Mouse (Mus musculus) liver, adult (tissue): Measurements from ENCODE around the gene Aox3.

Experiments
- GATA4 ChIP-seq: IDR thresholded peaks from 2 replicates; pipeline ENCODE4 v1.6.1; 2014; ENCODE audit warnings: mild to moderate bottlenecking, low read length; ENCODE audit not compliant: insufficient replicate concordance

The Aox3 gene

DNA sequence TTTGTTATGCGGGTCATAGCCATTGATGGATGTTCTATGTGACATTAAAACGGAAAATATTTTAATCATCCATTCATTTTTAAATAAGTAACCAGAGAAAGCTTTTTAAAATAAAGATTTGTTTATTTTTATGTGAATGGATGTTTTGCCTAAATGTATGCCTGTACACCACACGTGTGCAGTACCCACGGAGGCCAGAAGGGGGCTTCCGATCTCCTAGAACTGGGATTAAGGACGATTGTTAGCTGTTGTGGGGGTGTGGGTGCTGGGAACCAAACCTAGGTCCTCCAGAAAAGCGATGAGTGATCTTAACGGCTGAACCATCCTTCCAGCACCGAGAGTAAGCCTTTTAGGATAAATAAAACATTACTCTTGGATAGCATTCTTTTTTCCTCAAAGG is 26.1 kb downstream of the Aox3 start:
- no peak for TF ChIP-seq GATA4

DNA sequence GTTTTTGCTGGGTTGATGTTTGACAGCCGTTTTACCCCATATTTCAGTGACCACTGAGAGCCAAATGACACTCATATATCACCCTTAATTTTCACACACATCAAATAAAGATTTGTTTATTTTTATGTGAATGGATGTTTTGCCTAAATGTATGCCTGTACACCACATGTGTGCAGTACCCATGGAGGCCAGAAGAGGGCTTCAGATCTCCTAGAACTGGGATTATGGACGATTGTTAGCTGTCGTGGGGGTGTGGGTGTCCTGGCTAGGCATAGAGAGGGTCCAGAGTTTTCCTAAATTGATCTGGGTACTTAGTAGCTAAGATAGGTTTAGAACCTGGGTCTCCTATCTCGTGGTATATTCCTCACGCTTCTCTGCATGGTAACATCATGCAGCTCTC is 27.7 kb downstream of the Aox3 start:
- TF ChIP-seq GATA4 = no peak

DNA sequence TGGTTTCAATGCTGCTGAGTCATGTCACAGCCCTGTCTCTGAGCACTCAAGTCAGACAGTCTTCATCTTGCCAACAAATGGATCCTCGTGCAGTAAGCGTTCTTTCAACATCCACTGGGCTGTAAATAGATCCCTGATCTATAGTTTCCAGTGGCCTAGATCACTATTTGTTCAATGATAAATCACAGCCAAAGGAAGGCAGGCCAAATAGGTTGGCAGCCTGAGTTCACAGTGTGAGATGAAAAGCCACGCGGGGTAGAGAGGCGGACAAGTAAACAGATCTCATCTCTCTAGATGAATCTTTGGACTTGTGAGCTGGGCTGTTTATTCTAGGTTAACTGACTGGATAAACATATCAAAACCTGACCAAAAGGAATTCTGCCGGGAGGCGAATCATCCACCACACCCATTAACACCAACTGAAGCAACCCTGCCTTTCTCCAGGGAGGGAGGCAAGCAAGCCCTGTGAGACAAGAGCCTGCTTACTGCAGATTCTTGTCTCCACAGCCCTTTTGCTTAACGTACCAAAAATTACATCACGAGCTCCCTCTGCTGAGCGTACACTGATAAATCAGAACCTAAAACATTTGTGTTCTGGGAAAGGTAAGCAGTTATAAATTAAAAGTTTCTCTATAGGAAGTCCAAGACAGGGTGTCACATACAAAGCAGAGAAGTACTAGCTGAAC is 31.6 kb downstream of the Aox3 start:
- peak; percentile 71 for TF ChIP-seq GATA4

DNA sequence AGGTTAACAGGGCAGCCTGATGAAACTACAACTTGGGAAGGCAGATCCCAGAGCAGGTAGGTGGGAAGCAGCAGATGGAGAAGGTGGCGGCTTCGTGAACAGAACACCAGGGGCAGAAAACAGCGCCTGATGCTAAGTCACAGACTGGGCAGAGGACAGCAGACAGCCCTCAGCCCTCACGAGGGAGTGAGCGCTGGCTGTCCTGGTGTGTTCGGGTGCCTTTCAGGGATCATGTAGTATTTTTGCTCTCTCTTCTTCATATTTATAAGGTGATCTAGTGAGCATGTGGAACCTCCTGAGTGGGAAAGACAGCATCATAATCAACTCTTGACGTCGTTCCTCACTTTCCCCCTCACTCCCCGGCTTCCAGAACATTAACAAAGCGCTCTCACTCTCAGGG is 33.1 kb downstream of the Aox3 start:
- TF ChIP-seq GATA4 = no peak

DNA sequence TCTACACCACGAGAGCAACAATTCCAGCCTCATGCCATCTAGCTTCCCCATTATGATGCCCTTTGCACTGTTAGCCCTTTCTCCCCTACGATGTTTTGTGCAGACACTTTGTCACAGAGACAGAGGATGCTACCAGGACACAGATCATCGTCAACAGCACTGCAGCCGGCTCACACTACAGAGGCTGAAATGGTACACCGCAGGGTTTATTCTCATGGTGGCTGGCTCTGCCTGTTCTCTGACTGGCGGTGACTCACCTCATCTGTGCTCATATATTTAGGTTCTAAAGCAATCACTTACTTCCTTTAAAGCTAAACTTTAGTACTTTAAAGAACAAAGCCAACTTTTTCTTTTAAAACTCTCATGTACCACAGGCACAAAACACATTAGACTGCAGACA is 34.8 kb downstream of the Aox3 start:
- TF ChIP-seq GATA4 = no peak

DNA sequence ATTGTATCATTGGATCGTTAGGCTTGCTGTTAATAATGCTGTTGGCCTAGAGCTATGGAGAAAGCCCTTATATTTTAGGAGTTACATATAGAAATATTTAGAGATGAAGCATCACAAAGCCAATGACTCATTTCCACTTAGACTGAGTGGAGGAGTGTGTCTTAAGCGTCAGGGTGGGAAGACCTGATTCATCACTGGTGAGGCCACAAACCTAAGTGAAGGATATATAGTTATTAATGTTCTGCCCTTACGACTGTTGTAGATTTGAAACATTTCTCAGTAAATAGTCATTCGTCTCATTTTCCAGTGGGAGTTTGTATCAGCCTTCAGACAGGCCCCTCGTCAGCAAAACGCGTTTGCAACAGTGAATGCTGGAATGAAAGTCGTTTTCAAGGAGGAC is 39.3 kb downstream of the Aox3 start:
- TF ChIP-seq GATA4 = no peak

DNA sequence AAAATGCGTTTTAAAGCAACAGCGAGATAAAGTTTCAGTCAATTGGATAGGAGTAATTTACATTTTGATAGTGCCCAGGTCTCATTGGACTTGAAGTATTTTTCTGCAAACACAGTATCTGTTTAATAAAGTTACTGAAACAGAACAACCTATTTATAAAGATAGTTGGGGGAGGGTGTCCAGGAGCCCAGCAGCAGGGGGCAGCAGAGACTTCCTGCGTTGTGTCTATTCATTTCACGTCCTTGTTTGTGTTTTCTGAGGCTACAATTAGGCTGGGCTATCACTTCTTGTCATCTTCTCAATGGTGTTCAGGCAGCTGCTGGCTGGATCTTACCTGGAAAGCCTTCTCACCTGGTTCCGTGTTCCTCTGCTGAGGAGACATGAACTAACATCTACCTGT is 43.8 kb downstream of the Aox3 start:
- TF ChIP-seq GATA4 = no peak

DNA sequence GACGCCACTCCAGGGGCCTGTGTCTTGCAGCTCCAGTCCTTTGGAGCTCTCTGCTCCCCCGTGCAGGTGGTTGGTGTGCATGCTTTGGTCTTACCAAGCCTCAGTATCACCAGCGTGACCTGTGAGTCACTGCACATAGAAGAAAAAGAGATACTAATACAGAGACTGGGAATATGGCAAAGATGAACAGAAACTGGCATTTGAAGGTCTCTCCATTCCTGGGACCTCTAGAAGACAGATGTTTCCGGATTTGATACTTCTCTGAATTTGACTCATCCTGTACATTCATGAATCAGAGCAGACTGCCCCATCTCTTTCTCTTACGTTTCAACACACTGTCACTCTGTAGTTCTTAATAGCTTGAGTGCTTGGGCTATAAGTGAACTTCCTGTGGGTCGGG is 57.0 kb downstream of the Aox3 start:
- no peak for TF ChIP-seq GATA4

DNA sequence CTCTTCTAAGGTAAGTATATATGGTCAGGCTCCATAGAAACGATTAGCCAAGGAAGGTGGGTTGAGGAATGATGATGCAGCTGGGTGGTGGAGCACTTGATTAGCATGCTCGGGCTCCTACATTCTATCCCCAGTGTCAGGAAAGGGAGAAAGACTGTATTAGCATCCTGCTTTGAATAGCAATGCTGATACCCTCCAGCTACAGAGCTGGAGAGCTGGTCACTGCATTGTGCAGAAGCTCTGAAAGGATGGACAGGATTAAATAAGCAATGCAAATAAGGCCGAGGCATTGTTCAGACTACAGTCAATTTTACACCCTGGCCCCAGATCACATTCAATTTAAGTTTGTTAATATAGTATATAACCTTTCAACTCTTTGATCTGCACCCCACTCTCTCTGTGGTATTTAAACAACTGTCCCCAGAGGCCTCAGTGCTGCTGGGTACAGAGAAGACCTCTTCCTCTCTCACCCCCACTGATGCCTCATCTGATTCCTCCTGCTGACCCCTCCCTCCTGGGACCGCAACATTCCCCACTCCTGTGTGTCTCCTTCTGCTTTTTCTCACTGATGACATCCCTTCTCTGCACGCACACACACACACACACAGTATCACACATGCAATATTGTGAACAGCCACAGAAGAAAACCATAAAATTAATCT is 75.7 kb downstream of the Aox3 start:
- no peak for TF ChIP-seq GATA4

DNA sequence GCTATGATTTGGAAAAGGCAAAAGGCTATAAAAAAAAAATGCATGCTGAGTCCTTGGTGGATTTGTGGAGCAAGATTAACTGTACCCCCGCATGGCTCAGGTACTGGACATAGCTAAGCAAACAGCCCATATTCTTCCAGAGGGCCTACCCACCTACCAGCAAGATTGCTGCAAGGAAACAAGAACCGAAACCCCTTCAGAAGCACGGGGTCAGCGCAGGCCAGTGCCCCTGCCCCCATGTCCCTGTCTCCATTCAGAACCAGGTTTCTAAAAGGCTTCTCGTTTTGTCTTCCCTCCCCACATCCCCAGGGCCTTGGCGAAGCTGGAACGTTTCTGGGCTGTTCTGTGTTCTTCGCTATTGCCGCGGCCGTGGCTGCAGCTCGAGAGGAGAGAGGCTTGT is 81.4 kb downstream of the Aox3 start:
- TF ChIP-seq GATA4 = no peak

DNA sequence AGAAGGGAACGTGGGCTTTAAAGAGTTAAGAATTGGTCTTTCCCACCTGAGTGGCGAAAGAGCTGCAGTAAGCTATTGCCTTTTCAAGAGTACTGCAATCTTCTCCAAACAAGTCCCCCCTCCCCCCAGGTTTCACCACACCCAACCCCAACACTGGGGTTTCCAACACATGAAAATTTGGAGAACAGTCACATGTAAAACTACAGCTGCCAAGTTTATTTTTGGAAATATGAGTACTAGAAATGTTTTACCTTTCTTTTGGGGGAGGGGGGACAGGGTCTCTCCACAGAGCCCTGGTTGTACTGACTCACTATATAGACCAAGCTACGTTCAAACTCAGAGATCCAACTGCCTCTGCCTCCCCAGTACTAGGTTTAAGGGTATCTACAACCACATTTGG is 82.1 kb downstream of the Aox3 start:
- no peak for TF ChIP-seq GATA4

DNA sequence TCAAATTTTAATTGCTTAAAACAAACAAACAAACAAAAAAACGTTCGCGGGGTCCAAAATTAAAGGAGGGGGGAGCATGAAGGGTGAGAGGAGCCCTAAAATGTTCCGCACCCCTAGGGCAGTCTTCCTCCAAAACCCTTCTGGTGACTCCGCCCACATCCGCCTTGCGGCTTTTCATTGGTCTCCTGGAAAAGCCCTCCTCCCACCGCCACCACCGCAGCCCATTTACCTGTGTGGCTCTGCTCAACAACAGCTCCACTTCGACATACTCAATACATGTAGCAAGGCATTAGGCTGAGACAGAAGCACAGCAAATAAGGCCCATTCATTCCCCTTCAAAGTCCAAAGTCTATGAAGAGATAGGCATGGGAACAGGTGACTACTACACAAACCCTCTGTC is 82.6 kb downstream of the Aox3 start:
- TF ChIP-seq GATA4 = no peak

DNA sequence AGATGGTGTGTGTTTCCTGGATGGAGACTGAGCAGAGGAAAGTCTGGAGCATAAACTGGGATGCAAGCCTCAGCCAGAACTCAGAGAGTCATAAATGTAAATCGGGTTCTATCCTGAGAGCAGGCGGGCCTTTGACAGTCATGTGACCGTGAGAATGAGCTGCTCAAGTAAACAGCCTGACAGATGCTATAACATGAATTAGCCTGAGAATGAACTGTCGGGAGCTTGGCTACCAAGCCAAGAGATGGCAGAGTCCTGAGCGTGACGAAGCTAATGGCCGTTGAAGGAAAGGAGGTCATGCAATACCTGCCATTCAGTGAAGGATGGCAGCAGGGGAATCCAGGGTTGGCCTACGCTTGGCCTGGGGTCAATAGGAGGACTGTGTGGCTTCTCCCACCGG is 84.1 kb downstream of the Aox3 start:
- no peak for TF ChIP-seq GATA4

DNA sequence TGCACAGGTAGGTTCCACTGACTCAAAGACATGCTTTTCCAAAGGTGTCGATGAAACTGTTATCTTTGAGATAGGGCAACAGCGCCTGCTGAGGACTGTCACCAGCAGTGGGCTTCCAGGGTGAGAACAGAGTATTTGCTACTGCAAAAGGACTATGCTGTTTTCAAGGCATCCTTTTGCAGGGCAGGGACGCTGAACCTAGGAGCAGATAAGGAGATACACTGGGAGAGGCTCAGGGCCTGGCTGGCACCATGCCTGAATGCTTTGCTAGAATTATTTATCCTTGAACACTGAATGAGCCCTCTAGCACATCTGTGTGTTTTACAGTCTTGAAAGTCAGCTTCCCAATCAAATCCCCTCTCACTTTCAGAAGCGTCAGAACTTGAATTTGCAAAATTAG is 85.5 kb downstream of the Aox3 start:
- TF ChIP-seq GATA4 = no peak

DNA sequence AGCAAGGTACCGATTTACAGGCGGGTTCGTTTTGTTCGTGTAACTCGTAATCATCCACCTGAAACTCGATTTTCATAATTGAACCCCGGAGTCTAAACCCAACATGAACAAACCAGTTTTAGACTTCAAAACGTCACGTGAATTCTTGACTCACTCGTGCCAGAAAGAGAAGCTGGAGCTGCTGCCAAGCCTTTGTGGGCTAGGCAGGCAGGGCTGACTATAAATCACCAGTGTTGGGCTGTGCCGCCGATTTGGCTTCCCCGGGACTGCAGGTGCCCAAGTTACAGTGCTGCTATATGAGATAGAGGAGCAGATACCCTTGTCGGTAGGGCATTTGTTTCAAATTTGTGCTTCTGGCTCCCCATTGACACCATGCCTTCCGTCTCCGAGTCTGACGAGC is 97.3 kb downstream of the Aox3 start, which contains the start of gene Aox4:
TSS of gene Aox4 (plus strand) at position 195 of the 400 bp plus-strand sequence.
- no peak for TF ChIP-seq GATA4

DNA sequence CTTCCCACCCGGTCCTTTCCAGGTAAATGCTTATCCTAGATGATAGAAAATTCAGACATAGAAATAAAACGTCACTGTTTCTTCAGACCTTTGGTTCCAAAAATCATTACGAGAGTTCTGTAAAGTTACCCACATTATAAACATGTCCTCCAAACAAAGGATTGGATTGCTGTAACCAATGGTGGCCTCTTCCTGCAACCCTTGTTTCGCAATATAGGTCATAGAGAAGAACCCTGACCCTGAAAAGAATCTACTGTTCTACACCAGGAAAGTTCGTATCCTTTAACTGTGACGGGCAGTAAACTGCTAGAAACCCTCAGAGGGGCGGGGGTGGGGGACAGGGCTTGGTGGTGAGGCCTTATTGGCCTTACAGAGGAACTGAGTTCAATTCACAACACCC is 99.9 kb downstream of the Aox3 start:
- no peak for TF ChIP-seq GATA4

DNA sequence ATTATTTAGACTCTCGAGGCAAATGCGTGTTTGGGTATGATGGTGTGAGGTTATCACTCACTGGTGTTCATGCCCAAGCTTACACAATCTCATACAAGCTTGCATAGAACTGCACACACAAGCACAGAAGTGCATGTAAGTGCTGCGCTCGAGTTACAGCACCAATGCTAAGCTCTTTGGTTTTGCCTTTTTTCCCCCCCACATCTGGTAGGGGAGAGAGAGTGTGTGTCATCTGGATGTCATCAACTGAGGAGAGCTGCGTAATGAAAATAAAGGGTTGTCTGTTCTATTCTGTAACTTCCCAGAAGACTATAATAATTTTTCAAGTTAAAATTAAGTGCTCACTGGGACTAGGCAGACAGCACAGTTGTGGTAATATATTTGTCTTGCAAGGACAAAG is 100.9 kb downstream of the Aox3 start:
- no peak for TF ChIP-seq GATA4
